Mouse (Mus musculus) heart, postnatal 14 days (tissue): Measurements from ENCODE around the gene Spata31d1d. TPM values are rescaled to one million over a fixed set of nuclear protein-coding genes. Genes with fewer than 3 reads are reported as not detected.
"Not testable (repeated sequence)": the region's sequence is repeated elsewhere in the genome, so short reads cannot be mapped to it uniquely, and the experiment has no call there.

ENCODE experiments used
- DNase-seq, 2 experiments: peaks; one replicate each; pipeline ENCODE4 v3.0.0; 2021 to 2022
- intact Hi-C: fragments of 180-260 bp; cut with DNase I; formaldehyde crosslinking; loops from one replicate; pipeline ENCODE4 v1.15.1; 2025
- total RNA-seq, 2 experiments: library from RNA; stranded (reverse); gene quantifications; 2 replicates each; pipeline ENCODE4 v1.2.3; 2021

Gene Spata31d1d
- total RNA-seq, 2 experiments from 2014 or later = not detected

DNA sequence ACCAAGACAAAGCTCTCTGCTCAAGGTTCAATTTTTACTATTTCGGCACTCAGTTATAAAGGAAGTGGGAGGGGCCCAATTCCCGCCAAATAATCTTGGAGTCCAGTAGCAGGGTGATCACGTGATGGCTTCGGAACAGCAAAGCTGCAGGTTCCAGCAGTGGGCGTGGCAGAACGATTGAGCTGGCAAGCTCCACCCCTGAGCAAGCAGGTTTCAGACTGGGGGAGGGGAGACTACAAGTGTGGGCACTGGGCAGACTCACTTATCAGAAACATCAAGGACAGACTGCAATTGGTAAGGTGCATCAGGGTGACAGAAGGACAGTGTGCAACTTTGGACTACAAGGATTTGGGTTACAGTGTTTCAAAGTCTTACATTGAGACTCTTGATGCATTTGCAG, 2.8 kb upstream of the Spata31d1d start:
- DNase-seq, intact Hi-C loops: not testable (repeated sequence)

DNA sequence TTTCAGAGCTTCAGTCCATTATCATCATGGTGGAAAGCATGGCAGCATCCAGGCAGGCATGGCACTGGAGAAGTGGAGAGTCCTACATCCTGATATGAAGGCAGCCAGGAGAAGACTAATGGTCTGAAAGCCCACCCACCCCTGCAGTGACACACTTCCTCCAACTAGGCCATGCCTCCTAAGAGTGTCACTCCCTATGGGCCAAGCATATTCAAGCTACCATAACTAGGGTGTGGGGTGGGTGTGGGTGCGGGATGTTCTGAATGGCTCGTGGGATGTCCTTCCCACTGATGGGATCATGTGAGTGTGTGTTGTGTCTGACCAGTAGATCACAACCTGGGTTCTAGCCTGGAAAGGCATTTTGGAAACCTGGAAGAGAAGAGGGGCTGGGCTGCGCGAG, 2.4 kb upstream of the Spata31d1d start:
- intact Hi-C loops = no loop called here
- DNase-seq = no peak

DNA sequence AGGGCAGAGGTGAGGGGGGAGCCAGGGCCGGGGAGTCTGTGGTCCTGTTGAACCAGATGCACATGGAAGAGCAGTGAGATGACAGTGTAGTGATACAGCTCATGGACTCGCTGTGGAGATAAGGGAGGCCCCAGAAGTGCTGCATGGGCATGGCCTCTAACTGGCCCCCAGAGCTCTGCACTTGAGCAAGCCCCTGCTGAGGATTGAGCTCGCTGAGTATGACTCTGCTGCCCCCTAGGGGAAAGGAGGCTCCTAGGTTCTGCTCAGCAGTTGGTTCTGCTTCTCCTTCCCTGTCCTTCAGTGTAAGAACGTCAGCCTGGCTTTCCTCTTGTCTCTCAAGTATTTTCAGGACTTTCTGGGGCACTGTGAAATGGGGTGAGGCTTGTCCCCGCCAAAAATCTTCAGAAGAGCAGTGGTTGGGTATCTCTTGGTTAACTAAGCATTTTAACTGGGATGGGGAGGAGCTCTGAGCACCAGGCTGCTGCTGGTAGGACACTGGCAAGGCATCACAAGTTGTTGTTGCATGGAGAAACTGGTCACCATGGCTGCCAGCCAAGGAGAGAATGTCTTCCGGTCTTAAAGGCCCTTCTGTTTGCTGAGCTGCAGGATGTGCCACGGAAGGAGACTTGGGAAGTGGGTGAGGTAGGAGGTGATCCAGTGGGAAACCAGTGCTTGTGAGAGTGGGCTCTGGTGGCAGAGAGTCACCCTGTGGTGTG, 3.0 kb downstream of the Spata31d1d start:
- peak; percentile 81 to 91 for DNase-seq
- intact Hi-C loops = loop anchor here (5.0 to 10.0 kb wide), 4 partner anchors 91 to 1084 kb away; no protein-coding TSS in a partner anchor

DNA sequence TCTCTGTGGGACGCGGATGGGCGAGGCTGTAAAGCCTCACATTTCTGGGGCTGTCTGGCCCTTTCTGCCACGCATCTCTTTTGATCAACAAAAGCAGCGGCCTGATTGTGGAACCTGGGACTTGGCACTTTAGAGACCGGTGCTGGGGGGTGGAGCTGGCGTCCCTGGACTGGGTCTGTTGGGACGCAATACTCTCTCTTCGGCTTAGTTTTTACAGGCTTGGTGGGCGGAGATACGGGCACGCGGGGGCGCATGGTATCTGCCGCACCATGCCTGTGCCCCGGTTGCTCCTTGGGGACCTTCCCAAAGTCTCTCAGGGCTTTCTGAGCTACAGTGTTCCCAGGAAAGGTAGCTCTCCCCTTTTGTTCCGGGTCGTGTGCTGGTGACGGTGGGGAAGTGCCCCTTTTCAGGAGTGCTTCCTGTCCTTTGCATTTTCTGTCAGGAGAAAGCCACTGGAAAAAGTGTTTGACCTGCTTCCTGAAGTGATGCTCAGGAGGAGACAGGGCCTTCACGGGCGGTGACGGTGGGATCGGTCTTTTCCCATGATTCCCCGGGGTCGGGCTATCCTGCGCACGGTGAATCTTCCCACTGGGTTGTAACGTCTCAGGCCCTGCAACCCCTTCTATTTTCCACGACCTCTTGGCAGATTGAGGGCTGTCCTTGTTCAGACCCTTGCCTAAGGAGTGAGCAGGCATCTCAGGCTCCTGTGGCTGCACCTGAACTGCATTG, 5.2 kb downstream of the Spata31d1d start:
- no peak for DNase-seq
- intact Hi-C loops = loop anchor here (5.0 to 10.0 kb wide), 4 partner anchors 89 to 1082 kb away; no protein-coding TSS in a partner anchor

DNA sequence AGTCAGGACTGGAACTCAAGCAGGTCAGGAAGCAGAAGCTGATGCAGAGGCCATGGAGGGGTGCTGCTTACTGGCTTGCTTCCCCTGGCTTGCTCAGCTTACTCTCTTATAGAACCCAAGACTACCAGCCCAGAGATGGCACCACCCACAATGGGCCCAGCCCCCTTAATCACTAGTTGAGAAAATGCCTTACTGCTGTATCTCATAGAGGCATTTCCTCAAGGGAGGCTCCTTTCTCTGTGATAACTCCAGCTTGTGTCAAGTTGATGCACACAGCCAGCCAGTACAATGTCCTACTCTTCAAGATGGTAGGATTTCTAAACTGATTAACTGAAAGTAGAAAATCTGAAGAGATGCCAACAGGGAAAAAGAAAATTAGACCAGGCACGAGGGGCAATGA, 9.5 kb downstream of the Spata31d1d start:
- intact Hi-C loops = loop anchor here (10.0 kb wide), 1 partner anchor 1077 kb away; no protein-coding TSS in a partner anchor
- not testable (repeated sequence) for DNase-seq

DNA sequence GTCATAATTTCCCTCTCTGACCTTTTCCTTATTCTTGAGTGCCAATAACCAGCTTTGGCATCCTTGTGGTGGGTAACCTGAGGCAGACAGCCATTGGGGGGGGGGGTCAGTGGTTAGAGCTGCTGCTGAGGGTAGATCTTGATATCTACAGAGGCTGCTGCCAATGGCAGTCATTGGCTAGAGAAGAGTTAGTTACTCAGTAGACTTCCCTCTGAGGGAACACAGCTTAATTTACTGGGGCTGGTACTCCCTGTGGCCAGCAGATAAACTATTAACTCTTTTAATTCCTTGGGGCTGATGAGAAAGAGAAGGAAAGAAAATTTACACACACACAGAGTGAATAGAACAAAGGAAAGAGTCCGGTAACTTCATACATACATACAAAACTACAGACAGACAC, 12.1 kb downstream of the Spata31d1d start:
- intact Hi-C loops = no loop called here
- DNase-seq = no peak

DNA sequence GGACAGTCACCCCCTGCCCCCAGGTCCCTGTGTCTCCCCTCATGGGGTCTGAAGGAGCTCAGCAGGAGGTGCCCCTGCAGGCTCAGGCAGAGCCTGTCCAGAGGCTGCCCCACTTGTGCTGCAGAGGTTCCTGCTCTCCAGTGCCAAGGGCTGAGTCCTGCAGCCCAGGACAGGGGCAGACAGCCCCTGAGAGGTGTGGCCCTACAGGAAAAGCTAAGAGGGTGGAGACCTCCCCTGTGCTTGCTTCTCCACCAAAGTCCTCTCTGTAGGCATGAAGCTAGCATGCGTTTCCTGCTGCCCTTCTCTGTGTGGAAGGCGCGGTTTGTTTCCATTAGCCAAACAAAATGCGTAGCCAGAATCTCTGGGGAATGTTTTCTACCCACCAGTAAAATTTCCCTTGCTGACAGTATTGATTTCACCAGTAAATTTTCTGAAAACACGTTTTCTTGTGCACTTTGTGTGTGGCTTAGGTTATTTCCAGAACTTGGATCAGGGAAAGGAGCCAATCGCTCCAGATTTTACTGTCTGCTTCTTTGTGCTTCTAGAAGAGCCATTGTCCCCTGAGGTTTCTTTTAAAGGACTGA, 12.6 kb downstream of the Spata31d1d start:
- intact Hi-C loops = not testable (repeated sequence)
- peak; percentile 19 to 22 for DNase-seq

DNA sequence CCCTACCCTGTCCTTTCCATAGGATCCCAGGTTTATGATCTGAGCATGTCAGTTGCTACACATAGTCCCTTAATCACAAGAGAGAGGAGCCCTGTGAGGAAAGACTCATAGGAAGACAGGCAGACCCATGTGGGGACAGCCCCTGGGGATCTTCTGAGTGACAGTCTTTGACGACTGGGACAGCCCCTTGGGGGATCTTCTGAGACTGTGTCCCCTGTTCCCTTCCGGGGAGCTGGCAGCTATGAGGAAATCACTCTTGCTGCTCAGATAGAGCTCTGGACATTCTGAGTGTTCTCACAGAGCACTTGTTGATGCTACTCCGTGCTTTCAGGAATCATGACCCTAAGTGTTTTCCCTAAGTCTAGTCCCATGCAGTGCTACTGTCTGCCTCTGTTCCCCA, 17.8 kb downstream of the Spata31d1d start:
- intact Hi-C loops = no loop called here
- no peak for DNase-seq

DNA sequence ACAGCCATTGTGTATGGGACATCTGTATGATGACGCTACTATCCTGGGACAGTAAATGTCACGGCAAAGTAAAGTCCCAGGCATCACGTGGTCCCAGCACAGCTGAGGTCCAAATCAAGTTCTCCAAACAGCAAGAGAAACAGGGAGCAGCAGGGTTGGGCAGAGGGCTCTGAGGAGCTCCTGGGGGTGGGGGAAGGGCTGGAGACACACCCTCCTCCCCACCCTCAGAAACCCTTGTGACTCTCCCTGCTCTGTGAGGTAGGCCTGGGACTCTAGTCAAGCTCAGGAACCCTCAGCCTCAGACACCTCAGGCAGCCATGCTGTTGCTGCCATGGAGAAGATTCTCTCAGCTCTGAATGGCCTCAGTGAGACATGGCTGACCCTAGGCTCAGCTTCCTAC, 19.6 kb downstream of the Spata31d1d start, which contains the start of gene Spata31d1b:
TSS of gene Spata31d1b (plus strand) at position 301 of the 400 bp plus-strand sequence.
- intact Hi-C loops, DNase-seq: not testable (repeated sequence)

DNA sequence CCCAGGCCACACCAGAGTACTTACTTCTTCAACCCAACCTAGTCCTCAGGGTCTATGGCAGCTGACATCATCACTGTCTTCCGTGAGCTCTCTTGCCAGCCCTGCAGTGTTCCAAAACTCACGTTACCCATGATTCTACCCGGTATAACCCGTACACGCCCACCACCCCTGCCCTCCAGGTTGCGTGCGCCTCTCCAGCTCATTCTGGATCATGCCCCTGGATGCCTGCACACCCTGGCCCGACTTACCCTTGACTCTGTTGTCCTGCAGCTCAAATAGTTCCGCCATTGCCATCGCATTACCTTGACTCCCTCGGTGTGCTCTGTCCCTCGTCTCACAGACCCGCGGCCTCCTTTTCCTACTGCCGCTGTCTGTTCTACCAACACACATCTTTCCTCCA, 21.3 kb downstream of the Spata31d1d start, which contains the start of gene Spata31d1a:
TSS of gene Spata31d1a (minus strand) at position 101 of the 400 bp plus-strand sequence.
- intact Hi-C loops = no loop called here
- DNase-seq = no peak

DNA sequence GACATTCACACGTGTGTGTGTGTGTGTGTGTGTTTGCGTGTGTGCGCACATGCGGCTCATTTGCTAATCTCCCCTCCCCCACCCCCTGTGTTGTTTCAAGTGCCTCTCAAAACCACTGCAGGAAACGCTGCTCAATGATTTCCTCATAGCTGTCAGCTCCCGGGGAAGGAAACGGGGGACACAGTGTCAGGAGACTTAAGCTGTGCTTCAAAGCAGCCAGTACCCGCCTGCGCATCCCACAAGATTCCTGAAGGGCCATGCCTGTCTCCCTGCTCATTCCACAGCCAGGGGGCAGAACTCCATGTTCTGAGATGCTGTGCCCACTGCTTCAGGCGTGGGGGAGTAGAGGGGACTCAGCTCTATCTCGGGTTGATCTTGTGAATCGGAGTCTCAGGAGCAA, 27.0 kb downstream of the Spata31d1d start:
- peak in 1 of 2 experiments; percentile 29 for DNase-seq
- intact Hi-C loops = no loop called here

DNA sequence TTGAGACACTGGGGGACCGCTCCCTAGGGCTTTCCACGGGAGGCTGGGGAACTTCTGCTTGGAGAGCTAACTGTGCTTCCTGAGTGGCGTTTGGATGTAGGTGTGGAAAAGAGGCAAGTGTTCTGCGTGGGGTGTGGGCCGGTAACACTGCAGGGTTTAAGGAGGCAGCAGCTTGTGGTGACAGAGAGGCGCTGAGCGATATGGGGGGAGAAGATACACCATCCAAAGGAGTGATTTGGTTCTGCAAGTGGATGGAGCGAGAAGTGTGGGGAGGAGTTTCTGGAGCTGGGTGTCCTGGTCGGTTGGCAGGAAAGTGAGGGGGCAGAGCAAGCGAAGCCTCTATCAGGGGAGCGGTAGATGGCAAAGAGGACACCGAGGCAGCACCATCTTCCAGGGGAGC, 28.0 kb downstream of the Spata31d1d start:
- intact Hi-C loops = no loop called here
- DNase-seq = no peak

DNA sequence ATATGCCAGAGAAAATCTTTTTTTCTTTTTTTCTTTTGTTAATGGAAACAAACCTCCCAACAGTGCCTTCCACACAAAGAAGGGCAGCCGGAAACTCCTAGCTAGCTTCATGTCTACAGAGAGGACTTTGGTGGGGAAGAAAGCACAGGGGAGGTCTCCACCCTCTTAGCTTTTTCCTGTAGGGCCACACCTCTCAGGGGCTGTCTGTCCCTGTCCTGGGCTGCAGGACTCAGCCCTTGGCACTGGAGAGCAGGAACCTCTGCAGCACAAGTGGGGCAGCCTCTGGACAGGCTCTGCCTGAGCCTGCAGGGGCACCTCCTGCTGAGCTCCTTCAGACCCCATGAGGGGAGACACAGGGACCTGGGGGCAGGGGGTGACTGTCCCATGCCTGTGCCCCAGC, 31.4 kb downstream of the Spata31d1d start:
- intact Hi-C loops, DNase-seq: not testable (repeated sequence)

DNA sequence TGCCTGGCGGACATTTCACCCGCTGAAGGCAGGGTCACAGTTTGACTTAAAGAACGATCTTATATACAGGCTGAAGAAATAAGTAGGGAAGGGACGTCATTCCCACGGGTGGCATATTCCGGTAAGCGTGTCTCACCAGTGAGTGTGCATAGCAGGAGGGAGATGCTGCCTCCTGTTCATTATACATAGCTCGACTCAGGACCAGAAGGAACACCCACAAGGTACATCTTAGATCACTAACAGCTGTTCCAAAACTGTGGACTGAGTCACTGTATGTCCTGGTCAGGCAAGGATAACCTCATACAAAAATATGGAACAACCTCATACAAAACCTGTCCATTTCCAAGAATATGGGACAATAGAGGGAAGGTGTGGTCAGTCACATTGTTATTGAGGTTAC, 32.4 kb downstream of the Spata31d1d start:
- intact Hi-C loops = no loop called here
- no peak for DNase-seq

DNA sequence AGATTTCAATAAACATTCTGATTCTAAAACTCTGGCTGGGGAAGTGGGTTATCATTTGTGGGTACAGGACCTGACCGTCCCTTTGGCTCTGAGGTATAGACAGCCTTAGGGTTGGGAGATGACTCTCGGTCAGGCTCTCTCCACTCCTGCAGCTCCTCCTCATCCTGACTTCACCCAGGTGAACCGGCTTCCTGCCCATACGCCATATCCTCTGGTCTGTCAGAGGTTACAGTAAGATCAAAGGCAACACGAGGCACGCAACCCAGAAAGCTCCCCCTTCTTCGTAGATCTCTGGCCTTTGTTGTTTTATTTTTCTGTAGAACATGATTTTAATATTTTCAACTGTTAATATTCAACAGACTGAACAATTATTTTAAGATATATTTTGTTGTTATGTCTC, 35.8 kb downstream of the Spata31d1d start:
- no peak for DNase-seq

DNA sequence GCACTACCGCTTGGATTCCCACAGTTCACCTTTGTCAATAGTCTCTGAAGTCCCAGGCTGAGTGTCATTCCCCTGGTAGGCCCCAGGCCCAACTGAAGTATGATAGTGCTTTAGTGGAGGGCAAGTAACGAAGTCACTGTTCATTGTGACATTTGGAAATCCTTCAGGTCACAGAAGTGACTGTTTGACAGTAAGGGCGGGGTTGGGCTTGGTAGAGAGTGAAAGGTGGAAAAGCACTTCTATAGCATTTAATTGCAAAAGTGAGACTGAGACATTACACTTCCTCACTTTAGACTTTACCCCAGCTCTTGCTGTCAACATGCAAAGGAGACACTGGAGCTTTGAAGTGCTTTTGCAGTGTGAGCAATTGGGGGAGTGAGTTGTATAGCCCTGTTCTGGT, 37.5 kb downstream of the Spata31d1d start, which contains the start of gene 4921517D22Rik:
TSS of gene 4921517D22Rik (minus strand) at position 101 of the 400 bp plus-strand sequence.
- intact Hi-C loops = no loop called here

More for the DNA sequence above, 35.8 kb downstream of the Spata31d1d start:
- intact Hi-C loops = no loop called here

DNA sequence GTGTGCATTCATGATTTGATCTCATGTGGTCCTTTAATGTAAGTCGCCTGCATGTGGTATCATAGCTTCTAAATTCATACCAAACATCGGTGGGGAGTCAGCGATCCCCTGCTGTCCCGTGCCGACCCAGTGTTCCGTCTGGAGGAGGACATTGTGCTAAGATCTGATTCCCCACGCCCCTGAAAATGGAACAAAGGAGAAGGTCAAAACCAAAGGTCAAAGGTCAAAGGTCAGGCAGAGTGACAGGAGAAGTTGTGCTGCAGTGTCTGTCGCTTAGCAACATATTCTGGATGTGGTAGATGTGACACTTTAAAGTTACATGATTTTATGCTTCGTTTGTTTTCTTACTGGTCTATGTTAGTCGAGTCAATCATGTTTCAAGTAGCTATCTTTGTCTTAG, 40.1 kb downstream of the Spata31d1d start:
- DNase-seq = no peak
- intact Hi-C loops = no loop called here

More for the DNA sequence above, 37.5 kb downstream of the Spata31d1d start, which contains the start of gene 4921517D22Rik:
- no peak for DNase-seq

DNA sequence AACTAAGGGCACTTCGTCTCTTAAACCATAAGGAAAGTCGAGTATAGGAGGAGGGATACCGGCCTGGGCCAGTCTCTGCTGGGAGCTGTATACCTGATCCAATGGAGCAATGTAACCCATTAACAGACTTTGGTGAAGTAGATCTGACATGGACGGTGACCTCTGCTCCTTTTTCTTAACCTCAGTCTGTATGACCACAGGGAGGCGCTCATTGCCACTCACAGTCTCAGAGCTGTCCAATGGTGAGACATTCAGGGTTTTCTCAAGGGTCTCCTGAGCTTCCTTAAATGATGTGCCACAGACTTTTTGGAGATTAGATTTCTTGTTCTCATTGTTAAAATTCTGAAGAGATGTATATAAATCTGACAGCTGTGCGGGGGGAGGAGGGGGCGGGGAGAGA, 41.0 kb downstream of the Spata31d1d start:
- intact Hi-C loops = no loop called here
- no peak for DNase-seq

DNA sequence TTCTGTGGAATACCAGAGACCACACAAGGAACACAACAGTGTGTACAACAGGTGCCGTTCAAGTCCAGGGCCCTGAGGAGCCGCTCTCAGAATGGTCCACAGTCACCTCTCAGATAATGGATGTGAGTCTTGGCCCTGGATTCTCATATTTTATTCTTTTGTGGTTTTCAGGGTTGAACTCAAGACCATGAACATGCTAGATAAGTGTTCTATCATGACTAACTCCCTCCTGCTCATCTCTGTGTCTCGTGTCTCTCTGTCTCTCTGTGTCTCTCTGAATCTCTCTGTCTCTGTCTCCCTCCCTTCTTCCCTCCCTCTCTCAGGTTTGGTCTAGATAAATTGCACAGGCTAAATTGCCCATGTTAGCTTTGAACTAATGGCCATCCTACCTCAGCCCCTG, 41.7 kb downstream of the Spata31d1d start:
- DNase-seq = no peak
- intact Hi-C loops = no loop called here

DNA sequence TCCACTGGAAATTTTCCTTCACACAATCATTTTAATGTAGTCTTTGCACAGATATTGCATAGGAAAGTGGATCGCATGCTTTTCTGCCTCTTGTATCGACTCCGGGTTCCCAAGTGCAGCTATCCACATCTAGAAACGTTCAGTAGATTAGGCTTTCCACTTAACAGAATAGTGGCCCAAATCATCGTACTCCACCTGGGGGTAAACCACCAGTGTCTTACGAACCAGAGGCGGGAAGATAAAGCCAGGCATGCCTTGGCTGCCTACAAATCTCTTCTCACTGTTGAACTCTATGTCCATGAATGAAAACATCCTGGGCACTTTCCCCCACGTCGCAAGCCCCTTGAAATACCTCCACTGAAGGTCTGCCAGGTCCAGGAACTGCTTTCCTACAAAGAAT, 42.2 kb downstream of the Spata31d1d start:
- intact Hi-C loops = no loop called here
- DNase-seq = no peak

DNA sequence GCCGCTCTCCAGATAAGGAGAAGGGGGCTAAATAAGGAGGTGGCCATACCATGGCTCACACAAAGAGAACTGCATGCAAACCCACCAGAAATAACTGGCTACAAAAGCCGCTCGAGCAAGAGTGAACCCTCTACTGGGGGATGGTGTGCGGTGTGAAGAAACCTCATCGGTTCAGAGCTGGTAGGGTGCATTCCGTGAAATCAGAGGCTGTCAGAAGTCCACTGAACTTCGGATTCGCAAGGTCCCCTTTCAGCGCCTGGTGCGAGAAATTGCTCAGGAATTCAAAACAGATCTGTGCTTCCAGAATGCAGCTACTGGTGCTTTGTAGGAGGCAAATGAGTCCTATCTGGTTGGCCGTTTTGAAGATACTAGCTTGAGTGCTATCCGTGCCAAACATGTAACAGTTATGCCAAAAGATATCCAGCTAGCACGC, 43.2 kb downstream of the Spata31d1d start:
- peak; percentile 28 to 37 for DNase-seq
- intact Hi-C loops = no loop called here
